Mouse (Mus musculus): Measurements from ENCODE around the gene Sdf2.

Gene Sdf2

DNA sequence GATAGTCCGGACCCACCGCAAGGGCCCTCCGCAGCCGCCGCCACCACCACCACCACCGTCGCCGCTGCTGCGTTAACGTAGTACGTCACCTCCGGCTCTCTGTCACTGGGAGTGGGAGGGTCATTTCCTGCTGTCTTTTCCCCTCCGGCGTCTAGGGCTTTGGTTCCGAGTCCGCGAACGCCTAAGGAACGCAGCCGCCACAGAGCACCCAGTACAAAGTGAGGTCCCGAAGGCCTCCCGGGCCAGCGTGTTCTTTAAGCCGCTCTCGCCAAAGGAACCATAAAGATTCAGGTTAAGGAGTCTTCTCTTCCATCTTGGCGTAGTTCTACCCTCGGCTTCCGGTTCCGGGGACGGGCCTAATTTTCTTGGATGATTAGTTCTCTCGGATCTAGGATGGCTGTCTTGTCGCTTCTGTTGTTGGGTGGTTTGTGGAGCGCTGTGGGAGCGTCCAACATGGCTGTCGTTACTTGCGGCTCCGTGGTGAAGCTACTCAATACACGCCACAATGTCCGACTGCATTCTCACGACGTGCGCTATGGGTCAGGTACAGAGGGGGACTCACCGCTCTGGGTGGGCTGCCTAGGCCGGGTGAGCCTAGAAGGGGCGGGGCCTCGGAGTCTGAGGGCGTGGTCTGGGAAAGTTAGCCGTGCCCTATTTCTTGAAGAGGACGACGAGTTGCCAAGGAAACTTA lies at the start of gene Sdf2, which contains the start of gene Supt6:
Sdf2 (plus strand) TSS at position 120 of the 691 bp plus-strand sequence.
Supt6 (minus strand) TSS at position 361 of the 691 bp plus-strand sequence.
- DNase-seq: peak; percentile 96

DNA sequence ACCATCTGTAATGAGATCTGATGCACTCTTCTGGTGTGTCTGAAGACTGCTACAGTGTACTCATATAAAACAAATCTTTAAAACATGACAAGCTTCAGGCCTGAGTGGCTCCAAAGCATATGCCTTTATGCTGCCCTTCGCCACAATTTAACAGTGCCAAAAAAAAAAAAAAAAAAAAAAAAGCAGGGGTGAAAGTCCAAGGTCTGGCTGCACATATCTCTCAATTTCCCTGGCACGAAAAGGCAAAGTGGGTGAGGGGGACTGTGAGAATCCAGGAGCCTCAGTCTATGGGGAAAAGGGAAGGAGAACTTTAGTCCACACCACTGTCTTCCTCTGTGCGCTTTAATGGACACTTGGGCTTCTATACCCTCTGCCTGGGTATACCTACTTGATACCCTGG lies 43.2 kb upstream of the Sdf2 start:
- no peak for DNase-seq

- no peak for DNase-seq
These were observed 41.3 kb upstream of the Sdf2 start for GRCm38 (mm10) chr11:78204287-78204686.

DNA sequence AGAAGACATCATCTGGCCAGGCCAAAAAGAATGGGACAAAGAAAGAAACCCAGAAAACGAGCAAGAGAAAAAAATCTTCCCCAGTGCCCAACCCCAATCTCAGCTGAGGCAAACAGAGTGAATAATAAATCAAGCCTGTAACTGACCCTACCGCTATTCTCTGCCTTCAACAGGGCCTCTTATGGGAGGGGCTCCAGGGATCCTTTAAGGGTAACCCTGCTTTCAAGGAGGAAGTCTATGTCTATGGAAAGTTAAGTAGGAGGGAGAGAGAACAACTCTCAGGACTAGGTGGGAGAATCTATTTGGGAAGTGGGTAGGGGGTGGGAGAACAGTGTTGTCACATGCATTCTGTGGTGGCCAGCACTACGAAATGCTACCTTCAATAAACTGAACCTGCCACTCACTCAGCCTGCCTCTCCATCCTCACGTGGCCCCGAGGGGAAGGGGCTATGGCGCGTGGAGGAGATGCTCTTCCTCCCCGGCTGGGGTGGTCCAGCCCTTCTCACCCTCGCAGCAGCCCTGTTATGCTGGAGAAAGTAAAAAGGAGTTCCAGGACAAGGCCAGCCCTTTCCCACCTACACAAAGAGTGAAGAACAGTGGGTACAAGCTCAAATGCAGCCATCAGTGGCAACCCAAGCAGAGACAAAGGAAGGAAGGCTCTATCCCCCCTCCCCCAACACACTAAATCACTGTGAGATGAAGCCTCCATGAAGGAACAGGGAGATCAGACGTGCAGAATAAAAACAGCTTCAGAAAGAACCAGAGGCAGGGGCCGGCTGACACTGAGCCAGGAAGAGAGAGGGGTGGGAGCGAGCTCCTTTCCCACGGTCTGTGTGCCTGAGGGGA lies 40.0 kb upstream of the Sdf2 start:
- DNase-seq: no peak

GRCm38 (mm10) chr11:78207190-78207589 lies 38.4 kb upstream of the Sdf2 start:
- no peak for DNase-seq

- DNase-seq: no peak
These were observed 35.7 kb upstream of the Sdf2 start for GRCm38 (mm10) chr11:78209886-78210285.

DNA sequence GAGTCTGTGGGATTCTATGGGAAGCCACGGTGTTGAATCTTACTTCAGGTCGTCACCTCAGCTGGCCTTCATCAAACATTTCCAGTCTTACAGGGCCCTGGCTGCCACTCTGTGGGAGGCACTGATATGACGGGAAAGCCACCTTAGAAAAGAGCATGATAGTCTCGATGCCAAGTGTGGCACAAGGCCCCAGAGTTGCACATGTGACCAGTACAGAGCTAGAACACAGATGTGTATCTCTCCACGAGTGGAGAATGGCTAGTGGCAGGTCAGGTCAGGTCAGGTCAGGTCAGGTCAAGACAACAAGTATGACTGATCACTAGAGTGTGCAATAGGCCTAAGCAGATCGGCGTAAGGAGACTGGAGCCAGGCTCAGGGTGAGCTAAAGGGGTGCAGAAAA lies 34.9 kb upstream of the Sdf2 start:
- DNase-seq: no peak

DNA sequence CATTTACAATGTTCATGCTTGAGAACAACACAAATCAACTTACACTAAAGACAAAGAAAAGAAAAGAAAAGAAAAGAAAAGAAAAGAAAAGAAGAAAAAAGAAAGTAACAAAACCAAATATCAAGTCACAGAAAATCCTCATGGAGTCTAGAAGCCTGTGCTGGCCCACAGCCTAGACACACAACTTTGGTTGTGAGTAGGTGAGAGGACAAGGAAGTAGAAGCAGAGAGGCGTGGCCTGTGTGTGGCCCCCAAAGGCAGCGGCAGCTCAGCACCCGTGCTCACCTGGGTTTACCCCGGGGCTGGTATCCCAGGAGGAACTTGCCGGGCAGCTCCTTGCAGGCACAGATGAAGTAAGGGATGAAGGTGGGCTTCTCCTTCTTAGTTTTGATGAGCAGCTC lies 34.0 kb upstream of the Sdf2 start:
- no peak for DNase-seq

GRCm38 (mm10) chr11:78213086-78213817 lies 32.3 kb upstream of the Sdf2 start:
- DNase-seq: no peak

DNA sequence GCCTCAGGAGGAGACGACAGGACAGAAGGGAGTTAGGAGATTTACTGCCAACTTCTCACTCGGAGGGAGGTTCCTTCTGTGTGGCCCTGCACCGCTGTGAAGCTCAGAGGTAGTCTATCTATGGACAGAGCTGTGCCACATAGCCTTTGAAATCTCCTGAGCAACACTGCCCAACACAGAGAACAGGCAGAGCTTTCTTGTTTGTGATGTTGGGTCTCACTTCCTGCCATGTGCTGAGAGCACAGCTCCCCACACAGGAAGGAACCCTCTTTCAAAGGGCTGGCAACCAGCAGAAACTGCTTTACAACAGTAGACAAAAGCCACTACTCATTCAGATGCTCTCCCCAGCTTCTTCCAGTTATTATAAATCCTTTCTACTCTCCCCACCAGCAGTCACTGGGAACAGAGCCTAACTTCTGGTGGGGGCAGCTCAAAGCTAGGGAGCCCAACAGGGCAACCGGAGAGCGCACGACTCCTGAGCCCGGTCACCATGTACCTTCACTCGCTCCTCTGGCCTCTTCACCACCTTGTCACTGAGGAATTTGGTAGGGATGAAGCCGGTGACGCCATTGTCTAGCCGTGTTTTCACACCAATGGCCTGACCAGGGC lies 29.7 kb upstream of the Sdf2 start:
- DNase-seq: no peak

DNA sequence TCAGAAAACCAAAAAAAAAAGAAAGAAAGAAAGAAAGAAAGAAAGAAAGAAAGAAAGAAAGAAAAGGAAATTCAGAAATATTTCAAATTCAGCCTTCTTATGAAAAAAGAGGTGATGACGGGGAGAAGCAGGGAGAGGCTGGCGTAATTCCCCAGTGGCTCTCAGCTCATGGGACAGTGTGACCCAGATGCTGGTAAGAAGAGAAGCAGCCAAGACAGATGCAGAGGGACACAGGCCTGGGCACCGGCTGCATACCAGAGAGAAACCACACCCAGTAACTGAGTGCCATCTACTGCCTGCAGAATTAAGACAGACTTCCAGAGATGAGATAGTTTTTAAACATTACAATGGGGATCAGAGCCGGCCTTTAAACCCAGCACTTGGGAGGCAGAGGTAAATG lies 22.0 kb upstream of the Sdf2 start:
- no peak for DNase-seq

DNA sequence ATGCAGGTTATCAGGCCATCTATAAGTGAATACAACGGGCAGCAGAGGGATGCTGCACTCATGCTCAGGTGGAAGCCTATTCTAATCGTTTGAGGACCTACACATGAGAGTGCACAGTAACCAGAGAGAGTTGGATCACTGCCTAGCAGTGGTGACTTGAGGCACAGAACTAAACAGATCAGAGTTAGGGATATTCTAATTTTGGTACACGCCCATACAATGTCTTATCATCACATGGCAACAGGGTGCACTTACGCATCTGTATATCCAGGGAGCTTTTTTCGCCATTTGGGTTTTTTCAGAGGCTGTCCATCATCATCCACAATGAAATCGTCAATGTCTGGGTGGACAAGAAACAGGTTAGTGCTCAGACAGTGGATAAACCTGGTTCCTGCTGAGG lies 14.0 kb upstream of the Sdf2 start:
- no peak for DNase-seq

- no peak for DNase-seq
These were observed 5.2 kb upstream of the Sdf2 start for GRCm38 (mm10) chr11:78240193-78240857.

DNA sequence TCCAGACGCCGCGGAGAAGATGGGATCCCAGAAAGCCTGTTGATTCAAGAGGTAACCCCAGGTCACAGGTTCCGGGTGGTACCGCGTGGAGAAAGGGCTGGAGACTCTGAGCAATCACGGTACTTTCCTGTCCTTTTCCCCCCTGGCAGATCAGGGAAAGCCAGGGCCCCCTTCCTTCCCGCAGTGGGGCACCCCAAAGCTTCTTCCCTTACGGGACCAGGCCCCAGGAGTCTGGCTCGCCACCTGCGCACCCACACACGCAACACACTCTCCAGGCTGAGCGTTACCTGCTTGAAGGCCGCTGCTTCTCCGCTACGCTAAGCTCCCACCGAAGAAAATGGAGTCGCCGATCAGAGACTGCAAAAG lies 302 bp upstream of the Sdf2 start:
- DNase-seq: no peak

DNA sequence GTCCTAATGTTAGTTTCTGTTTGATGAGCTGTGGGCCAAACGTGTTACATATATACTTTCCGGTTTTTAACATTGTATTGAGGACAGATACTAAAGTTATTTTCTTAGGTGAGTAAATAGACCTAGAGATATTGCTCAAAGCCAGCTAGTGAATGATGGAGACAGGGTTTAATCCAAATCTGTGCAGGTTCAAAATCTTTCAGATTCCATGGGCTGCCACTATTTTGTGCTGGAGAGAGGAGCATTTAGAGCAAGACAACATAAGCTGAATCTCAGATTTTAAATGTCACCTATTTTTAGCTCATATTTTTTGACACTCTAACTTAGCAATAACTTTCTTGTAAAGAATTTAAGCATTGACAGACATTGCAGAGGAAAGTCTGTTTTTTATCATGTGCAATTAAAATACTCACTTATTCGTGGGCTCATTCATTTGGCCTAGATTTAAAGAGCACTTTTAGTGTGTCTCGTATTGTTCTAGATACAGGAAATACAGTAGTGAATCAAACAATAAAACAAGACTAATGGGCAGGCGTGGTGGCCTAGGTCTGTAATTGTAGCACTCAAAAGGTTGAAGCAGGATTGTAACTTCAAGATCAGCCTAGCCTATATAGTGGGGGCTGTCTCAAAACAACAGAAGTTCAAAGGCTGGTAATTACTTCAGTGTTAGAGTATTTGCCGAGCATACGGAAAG lies 919 bp downstream of the Sdf2 start:
- DNase-seq: no peak

DNA sequence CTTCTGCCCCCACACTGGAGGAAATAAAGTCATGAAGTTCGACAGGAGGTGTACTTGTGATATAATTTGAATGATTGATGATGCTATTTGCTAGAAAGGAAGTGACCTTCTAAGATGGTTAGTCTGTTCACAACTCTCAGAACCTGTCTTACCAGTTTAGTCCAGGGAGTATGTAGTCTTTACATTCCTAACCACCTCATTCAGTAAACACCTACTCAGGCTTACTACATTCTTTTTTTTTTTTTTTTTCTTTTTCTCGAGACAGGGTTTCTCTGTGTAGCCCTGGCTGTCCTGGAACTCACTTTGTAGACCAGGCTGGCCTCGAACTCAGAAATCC lies 1.4 kb downstream of the Sdf2 start:
- DNase-seq: no peak

- no peak for DNase-seq
These were observed 2.2 kb downstream of the Sdf2 start for GRCm38 (mm10) chr11:78247727-78248140.

DNA sequence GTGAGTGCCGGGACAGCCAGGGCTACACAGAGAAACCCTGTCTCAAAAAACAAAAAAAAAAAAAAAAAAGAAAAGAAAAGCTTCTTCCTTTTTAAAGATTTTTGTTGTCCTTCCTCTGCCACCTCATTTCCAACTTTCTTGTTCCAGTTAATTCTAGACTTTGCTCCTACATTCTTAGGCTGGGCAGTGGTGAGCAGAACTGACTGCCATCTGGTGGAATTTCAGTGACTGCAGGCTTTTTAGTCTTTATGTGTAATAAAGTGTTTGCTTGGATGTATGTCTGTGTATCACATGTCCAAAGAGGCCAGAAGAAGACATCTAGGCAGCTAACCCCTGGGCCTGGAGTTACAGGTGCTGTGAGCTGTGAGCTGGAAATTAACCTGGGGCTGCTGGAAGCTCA lies 11.1 kb downstream of the Sdf2 start:
- DNase-seq: no peak

DNA sequence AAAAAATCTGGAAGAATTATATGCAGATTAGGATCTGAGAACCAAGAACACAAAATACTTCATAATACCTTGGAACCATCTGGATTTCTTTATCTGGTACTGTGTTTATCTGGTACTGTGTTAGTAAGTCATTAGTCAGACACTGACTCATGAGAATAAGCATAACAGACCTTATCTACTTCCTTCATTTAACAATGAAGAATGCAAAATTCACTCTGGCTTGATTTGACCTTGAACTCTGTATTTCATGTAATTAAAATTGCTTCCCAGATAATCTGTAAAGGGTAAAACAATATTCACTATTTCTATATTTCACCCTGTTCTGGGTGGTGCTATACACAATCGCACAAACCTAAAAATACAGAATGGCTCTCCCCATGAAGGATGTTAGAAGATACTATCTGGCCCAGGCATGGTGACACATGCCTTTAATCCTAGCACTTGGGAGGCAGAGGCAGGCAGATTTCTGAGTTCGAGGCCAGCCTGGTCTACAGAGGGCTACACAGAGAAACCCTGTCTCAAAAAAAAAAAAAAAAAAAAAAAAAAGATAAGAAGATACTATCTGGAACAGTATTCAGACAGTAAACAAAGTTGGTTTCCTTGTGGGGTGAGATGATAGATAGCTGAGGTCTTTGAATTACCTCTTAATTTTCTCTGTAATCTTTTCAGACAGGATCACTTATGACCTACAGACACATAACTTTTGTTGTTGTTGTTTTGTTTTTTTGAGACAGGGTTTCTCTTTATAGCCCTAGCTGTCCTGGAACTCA lies 15.1 kb downstream of the Sdf2 start:
- DNase-seq: no peak

DNA sequence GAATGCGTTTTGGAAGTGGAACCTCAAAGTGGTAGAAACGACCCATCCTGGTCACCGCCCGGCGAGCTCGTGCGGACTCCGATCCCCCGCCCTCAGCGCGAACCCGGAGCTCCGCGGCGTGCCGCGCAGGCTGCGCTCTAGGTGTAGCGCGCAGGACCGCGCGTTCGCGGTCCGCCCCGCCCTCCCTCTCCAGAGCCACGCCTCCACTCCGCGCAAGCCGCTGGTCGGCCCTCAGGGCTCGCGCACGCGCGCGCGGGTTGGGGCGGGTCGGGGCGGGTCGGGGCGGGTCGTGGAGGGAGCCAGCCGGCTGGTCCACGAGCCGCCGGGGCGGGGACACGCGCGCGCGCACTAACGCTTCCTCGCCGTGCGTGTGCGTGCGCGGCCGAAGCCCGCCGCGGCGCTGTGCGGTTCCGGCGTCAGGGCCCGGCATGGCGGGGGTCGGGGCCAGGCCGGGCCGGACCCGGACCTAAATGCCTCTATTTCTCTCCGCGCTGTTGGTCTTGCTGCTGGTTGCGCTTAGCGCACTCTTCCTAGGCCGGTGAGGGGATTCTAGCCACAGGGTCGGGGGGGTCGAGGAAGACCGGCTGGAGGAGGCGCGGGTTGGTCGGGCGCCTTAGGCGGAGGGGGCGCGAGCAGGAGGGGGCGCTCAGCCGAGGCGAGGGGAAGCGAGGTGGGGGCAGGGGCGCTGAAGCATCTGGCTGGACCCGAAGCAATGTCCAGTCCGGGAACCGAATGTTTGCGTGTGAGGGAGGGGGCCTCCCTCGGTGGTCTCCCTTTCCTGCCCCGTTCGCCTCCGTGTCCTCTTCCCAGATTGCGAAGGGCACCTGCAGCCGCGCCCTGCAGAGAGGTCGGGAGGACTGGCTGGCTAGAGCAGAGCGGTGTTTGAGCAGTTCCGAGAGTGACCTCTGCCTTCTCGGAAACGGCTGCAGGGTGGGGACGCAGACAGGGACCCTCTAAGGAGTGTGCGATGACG lies 16.1 kb downstream of the Sdf2 start, which contains the start of gene 2610507B11Rik:
2610507B11Rik (plus strand) TSS at position 373 of the 973 bp plus-strand sequence.
- peak; percentile 91 for DNase-seq

Data from kidney, adult 18-20 months (tissue).